Comparison of ENCODE assay signal across 23 mouse cellular contexts in genomic region chr6:116353428-116353827, GRCm38 (mm10). TPM values are rescaled to one million over a fixed set of nuclear protein-coding genes. Genes with fewer than 3 reads are reported as not detected.
DNase-seq lines count a peak whose midpoint lies in the region; ATAC-seq and TF ChIP-seq lines count a peak whose summit lies in the region.
"Had no signal": no experiment of that assay in that cellular context is flagged by ENCODE, and none has a peak within 500 bp of the region (broad histone marks: within the 10 kb centered on the region; RNA-seq: fewer than 3 reads in every experiment).

No protein-coding gene starts in this region.

- peaks cover 66% of the 10 kb centered on the region for H3K36me3 ChIP-seq in erythroblast, embryonic 14.5 days (ENCODE audit: control insufficient read depth)
- H3K36me3 ChIP-seq in lung, postnatal 0 days (ENCODE audit: insufficient read depth, low read length): no peaks in the 10 kb centered on the region
- peaks cover 5% of the 10 kb centered on the region; the same call in 1 of the 2 replicates for H3K36me3 ChIP-seq in liver, embryonic 14.5 days (replicated peaks; ENCODE audit: control insufficient read depth, insufficient read depth, low read depth)
- no peaks in the 10 kb centered on the region; the same call in 1 of the 2 replicates for H3K36me3 ChIP-seq in liver, postnatal 0 days (replicated peaks; ENCODE audit: insufficient read depth, low read length)
- H3K36me3 ChIP-seq: embryonic facial prominence, embryonic 12.5 days; embryonic facial prominence, embryonic 15.5 days; forebrain, embryonic 12.5 days; forebrain, embryonic 15.5 days; heart, embryonic 10.5 days; hindbrain, embryonic 12.5 days; hindbrain, embryonic 15.5 days; intestine, embryonic 15.5 days had no signal

- WGBS in lung, postnatal 0 days: 71% methylated on average over 1 of the region's 1 CpGs
- 87% methylated on average over 1 of the region's 1 CpGs for WGBS in liver, embryonic 14.5 days (ENCODE audit: insufficient replicate concordance)
- WGBS in liver, postnatal 0 days (ENCODE audit: insufficient replicate concordance): 92% methylated on average over 1 of the region's 1 CpGs

- no peak for TF ChIP-seq CTCF in lung, postnatal 0 days (IDR thresholded peaks at IDR 0.05)
- TF ChIP-seq CTCF in liver, embryonic 14.5 days (IDR thresholded peaks at IDR 0.05; ENCODE audit: low read depth): no peak
- TF ChIP-seq CTCF in liver, postnatal 0 days (IDR thresholded peaks at IDR 0.05; ENCODE audit: low read depth): no peak

- no peak overlapping the region for H3K4me2 ChIP-seq in lung, postnatal 0 days (replicated peaks; ENCODE audit: low read depth, low read length)
- peak overlapping the region; percentile 72 for H3K4me2 ChIP-seq in liver, embryonic 14.5 days (ENCODE audit: low read depth)
- H3K4me2 ChIP-seq in liver, postnatal 0 days (ENCODE audit: low read depth, low read length): peak overlapping the region; percentile 64
- H3K4me2 ChIP-seq: embryonic facial prominence, embryonic 12.5 days; embryonic facial prominence, embryonic 15.5 days; forebrain, embryonic 12.5 days; forebrain, embryonic 15.5 days; hindbrain, embryonic 12.5 days; hindbrain, embryonic 15.5 days; intestine, embryonic 15.5 days had no signal

- H3K4me1 ChIP-seq in erythroblast, embryonic 14.5 days (ENCODE audit: control insufficient read depth): peaks cover 74% of the 10 kb centered on the region
- no peaks in the 10 kb centered on the region for H3K4me1 ChIP-seq in lung, postnatal 0 days (ENCODE audit: insufficient read depth, low read depth, low read length)
- H3K4me1 ChIP-seq in liver, embryonic 14.5 days (replicated peaks; ENCODE audit: control insufficient read depth in 2 of 2, insufficient read depth in 2 of 2, low read length in 1 of 2): peaks cover 36 to 38% of the 10 kb centered on the region in 2 experiments
- H3K4me1 ChIP-seq in liver, postnatal 0 days (ENCODE audit: insufficient read depth): peaks cover 13% of the 10 kb centered on the region; the same call in 1 of the 2 replicates
- H3K4me1 ChIP-seq: embryonic facial prominence, embryonic 12.5 days; embryonic facial prominence, embryonic 15.5 days; forebrain, embryonic 12.5 days; hindbrain, embryonic 12.5 days; hindbrain, embryonic 15.5 days had no signal

- H3K9ac ChIP-seq in lung, postnatal 0 days (replicated peaks; ENCODE audit: low read depth): no peak overlapping the region
- peak overlapping the region; percentile 53 for H3K9ac ChIP-seq in liver, embryonic 14.5 days (replicated peaks)
- no peak overlapping the region for H3K9ac ChIP-seq in liver, postnatal 0 days (replicated peaks)
- H3K9ac ChIP-seq: embryonic facial prominence, embryonic 12.5 days; embryonic facial prominence, embryonic 15.5 days; forebrain, embryonic 12.5 days; forebrain, embryonic 15.5 days; hindbrain, embryonic 12.5 days; hindbrain, embryonic 15.5 days; intestine, embryonic 15.5 days had no signal

- H3K9me3 ChIP-seq in erythroblast, embryonic 14.5 days (ENCODE audit: control insufficient read depth, low read length): no peaks in the 10 kb centered on the region
- no peaks in the 10 kb centered on the region for H3K9me3 ChIP-seq in lung, postnatal 0 days (ENCODE audit: low read length)
- H3K9me3 ChIP-seq in liver, embryonic 14.5 days (ENCODE audit: control insufficient read depth, low read length): no peaks in the 10 kb centered on the region
- H3K9me3 ChIP-seq in liver, postnatal 0 days (ENCODE audit: low read length): no peaks in the 10 kb centered on the region
- H3K9me3 ChIP-seq: embryonic facial prominence, embryonic 12.5 days; embryonic facial prominence, embryonic 15.5 days; forebrain, embryonic 12.5 days; forebrain, embryonic 15.5 days; heart, embryonic 10.5 days; hindbrain, embryonic 12.5 days; hindbrain, embryonic 15.5 days; intestine, embryonic 15.5 days had no signal

- DNase-seq in lung, postnatal 0 days (ENCODE audit: low spot score): peak; percentile 41
- no peak for DNase-seq in lung, postnatal 10 days
- no peak for DNase-seq in liver, embryonic 14.5 days (ENCODE audit: low read depth in 3 of 3, low spot score in 3 of 3)
- no peak for DNase-seq in liver, postnatal 0 days
- no peak for DNase-seq in layer of hippocampus, postnatal 14 days (ENCODE audit: low spot score in 2 of 2)
- no peak for DNase-seq in cerebellum, postnatal 36 days
- DNase-seq: adrenal gland, postnatal 10 days; cerebellum, adult 11-12 months; cerebellum, adult 9-10 months; cerebellum, postnatal 14 days; gastrocnemius, postnatal 25 days; heart, adult 2 months had no signal

- H3K27ac ChIP-seq in lung, postnatal 0 days (ENCODE audit: low read length): no peak overlapping the region
- peak overlapping the region; percentile 49 for H3K27ac ChIP-seq in liver, embryonic 14.5 days
- no peak overlapping the region for H3K27ac ChIP-seq in liver, postnatal 0 days (ENCODE audit: low read depth)
- H3K27ac ChIP-seq: embryonic facial prominence, embryonic 12.5 days; embryonic facial prominence, embryonic 15.5 days; forebrain, embryonic 12.5 days; forebrain, embryonic 15.5 days; heart, adult 2 months; heart, embryonic 10.5 days; hindbrain, embryonic 12.5 days; hindbrain, embryonic 15.5 days; intestine, embryonic 15.5 days had no signal

- ATAC-seq in erythroblast, adult 5-6 weeks (replicated peaks; ENCODE audit: low FRiP score, poor library complexity, severe bottlenecking): no peak
- peak; percentile 71 for ATAC-seq in lung, postnatal 0 days
- ATAC-seq in liver, embryonic 14.5 days (ENCODE audit: insufficient read depth): no peak
- no peak for ATAC-seq in liver, postnatal 0 days
- ATAC-seq: forebrain, embryonic 15.5 days; intestine, embryonic 15.5 days; Patski had no signal

- TF ChIP-seq EP300 in lung, postnatal 0 days (IDR thresholded peaks at IDR 0.05): no peak
- no peak for TF ChIP-seq EP300 in liver, embryonic 14.5 days (IDR thresholded peaks at IDR 0.05; ENCODE audit: low read depth)
- no peak for TF ChIP-seq EP300 in liver, postnatal 0 days (IDR thresholded peaks at IDR 0.05; ENCODE audit: low read depth)

- no peaks in the 10 kb centered on the region for H3K27me3 ChIP-seq in erythroblast, embryonic 14.5 days (ENCODE audit: control insufficient read depth)
- no peaks in the 10 kb centered on the region for H3K27me3 ChIP-seq in lung, postnatal 0 days (replicated peaks; ENCODE audit: insufficient read depth, low read length)
- no peaks in the 10 kb centered on the region for H3K27me3 ChIP-seq in liver, embryonic 14.5 days (ENCODE audit: control insufficient read depth, insufficient read depth, low read length)
- H3K27me3 ChIP-seq in liver, postnatal 0 days (ENCODE audit: insufficient read depth, low read length): no peaks in the 10 kb centered on the region
- H3K27me3 ChIP-seq: embryonic facial prominence, embryonic 12.5 days; embryonic facial prominence, embryonic 15.5 days; forebrain, embryonic 12.5 days; forebrain, embryonic 15.5 days; hindbrain, embryonic 12.5 days; hindbrain, embryonic 15.5 days; intestine, embryonic 15.5 days; Patski had no signal

- H3K4me3 ChIP-seq in erythroblast, embryonic 14.5 days (replicated peaks): peak overlapping the region; percentile 76
- no peak overlapping the region for H3K4me3 ChIP-seq in lung, postnatal 0 days (ENCODE audit: low read depth, low read length)
- H3K4me3 ChIP-seq in liver, embryonic 14.5 days (ENCODE audit: insufficient read depth in 1 of 2, low read depth in 2 of 2, low read length in 2 of 2): peak overlapping the region; percentile 51 to 57
- H3K4me3 ChIP-seq in liver, postnatal 0 days (ENCODE audit: low read depth, low read length): peak overlapping the region; percentile 36
- H3K4me3 ChIP-seq: embryonic facial prominence, embryonic 12.5 days; embryonic facial prominence, embryonic 15.5 days; forebrain, embryonic 12.5 days; forebrain, embryonic 15.5 days; heart, adult 2 months; heart, embryonic 10.5 days; hindbrain, embryonic 12.5 days; hindbrain, embryonic 15.5 days; intestine, embryonic 15.5 days had no signal

RNA-seq across cellular contexts. Expression of gene March8, which starts 15.6 kb away (rescaled TPM):
- polyA plus RNA-seq in erythroblast, embryonic 14.5 days (2012): 4.5 and 5.5 TPM in 2 replicates
- total RNA-seq in erythroblast, adult 5-6 weeks (2015; ENCODE audit: low replicate concordance): 546 and 733 TPM in 2 replicates
- total RNA-seq in erythroblast, adult 5-6 weeks (2017; ENCODE audit: low replicate concordance): 1,003 and 1,028 TPM in 2 replicates
- 26.4 and 29.0 TPM in 2 replicates for polyA plus RNA-seq in lung, postnatal 0 days (2015; fragmentation: Nextera tagmentation; extraction: Ambion mirVana)
- 82.4 and 96.1 TPM in 2 replicates for polyA plus RNA-seq in liver, embryonic 14.5 days (2012; rRNA removed)
- polyA plus RNA-seq in liver, embryonic 14.5 days (2014; fragmentation: Nextera tagmentation; extraction: Ambion mirVana): 80.1 and 89.8 TPM in 2 replicates
- polyA plus RNA-seq in liver, postnatal 0 days (2015; fragmentation: Nextera tagmentation; extraction: Ambion mirVana): 36.4 and 40.5 TPM in 2 replicates
- total RNA-seq in layer of hippocampus, postnatal 14 days (2021): 10 to 100 TPM; 69.2 to 73.9 TPM
